Mouse (Mus musculus): ENCODE measurements around the gene Efhd1.

The Efhd1 gene

GRCm38 (mm10) chr1:87264134-87265006 lies at the start of gene Efhd1:
Efhd1 (plus strand) TSS chr1:87264363.
- in situ Hi-C loops (cut with MboI, MseI): no loop called here

DNA sequence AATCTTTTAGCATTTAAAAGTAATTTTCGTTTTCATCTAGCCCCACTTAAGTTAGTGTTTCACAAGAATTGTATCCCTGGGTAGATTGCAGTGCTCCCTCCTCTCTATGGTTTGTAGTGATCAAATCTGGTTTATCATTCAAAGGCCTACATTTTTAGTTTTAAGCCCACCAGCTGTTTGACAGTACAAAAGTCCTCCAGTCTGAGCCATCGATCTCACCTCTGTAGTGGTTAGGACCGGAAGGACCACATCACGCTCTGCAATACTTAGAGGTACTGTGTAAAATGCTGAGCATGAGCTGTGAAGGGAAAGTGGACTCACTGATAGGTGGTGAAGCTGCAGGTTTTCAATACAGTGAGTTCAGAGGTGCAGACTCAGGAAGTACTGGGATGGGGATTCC lies 49.4 kb upstream of the Efhd1 start:
- in situ Hi-C loops (cut with MboI, MseI): no loop called here

DNA sequence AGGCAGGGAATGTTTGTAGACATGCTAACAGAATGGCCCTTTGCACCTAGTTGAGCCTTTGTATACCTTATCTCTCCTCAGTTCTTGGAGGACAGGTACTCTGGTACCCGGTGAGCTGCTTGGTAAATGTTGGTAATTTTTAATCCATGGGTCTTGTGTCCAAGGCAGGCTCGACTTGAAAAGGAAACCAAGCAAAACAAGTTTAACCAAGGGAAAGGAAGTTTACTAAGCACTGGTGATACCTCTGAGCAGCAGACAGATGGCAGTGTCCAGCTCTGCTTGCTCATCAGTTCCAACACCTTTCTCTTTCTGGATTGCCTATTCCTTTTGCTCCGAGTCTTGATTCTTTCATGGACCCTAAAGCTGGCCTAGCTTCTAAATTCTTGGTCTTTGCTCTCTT lies 46.2 kb upstream of the Efhd1 start:
- in situ Hi-C loops (cut with MboI, MseI): no loop called here

GRCm38 (mm10) chr1:87225739-87226138 lies 38.4 kb upstream of the Efhd1 start:
- in situ Hi-C loops (cut with MboI, MseI): no loop called here

DNA sequence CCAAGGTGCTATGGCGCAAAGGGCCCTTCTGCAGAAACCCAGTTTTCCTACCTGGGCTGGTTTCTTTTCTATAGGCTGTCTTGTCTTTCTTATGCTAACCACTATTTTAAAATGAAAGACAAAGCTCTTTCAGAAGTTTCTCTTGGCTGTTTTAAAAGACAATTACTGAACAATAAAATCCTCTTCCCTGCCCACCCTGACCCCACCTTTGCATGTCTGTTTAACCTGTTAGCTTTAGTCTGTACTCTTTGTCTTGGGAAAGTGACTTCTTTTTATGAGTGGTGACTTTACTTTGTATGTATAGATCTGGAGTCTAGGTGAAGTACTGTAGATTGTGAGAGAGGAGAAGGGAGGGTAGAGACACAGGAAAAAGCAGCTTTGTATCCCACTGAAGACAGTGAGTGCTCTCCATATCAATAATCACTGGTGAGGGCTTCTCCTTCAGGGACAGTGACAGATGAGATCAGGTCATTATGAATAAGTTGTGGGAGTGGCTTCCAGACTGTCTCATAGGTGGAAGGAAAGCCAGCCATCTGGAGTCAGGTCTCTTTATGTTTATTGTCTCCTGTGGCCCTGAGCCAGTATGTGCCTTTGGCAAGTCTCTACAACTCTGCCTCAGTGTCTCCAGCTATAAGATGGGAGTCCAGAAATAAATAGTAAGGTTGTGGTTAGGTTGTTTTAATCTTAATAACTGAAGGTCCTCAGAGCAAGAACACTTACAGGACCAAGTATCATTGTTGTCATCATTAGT lies 37.6 kb upstream of the Efhd1 start:
- in situ Hi-C loops (cut with MboI, MseI): no loop called here

DNA sequence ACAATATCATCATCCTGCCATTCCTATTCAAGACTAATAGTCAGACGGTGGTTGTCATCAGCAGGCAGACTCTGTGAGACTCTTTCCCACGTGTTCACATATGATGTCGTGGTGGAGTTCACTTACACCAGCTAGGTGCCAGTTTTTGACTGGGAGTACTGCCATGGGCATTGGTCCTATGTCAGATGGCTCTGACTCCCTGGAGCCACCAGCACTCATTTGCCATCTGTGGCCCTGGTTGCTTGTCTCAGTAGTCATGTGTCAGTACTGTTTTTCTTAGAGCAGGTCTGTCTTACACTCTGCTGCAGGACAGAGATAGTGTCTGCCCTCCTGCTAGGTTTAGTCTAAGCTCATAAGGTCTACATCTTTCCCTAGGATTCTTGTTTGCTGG lies 37.0 kb upstream of the Efhd1 start:
- in situ Hi-C loops (cut with MboI, MseI): no loop called here

- in situ Hi-C loops (cut with MboI, MseI): no loop called here
Observed at GRCm38 (mm10) chr1:87230606-87231005, 33.6 kb upstream of the Efhd1 start.

DNA sequence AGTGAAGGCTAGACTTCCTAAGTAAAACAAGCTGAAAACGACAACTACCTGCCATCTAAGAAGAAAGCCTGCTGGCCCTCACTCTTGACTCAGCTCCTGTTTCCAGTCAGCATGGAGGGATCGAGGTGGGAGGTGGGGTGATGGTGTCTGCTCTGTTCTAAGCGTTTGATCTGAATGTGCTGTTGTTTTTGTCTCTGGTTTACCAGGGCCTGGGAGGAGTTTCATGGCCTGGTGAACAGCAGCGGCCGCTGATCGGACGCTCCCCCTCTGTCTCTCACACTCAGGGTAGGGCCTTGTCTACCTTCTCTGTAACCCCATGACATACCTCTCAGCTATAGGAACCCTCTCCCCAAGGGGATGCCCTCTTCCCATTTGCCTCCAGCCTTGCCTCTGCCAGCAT lies 32.0 kb upstream of the Efhd1 start:
- in situ Hi-C loops (cut with MboI, MseI): no loop called here

- in situ Hi-C loops (cut with MboI, MseI): no loop called here
Observed at GRCm38 (mm10) chr1:87239056-87239455, 25.1 kb upstream of the Efhd1 start.

DNA sequence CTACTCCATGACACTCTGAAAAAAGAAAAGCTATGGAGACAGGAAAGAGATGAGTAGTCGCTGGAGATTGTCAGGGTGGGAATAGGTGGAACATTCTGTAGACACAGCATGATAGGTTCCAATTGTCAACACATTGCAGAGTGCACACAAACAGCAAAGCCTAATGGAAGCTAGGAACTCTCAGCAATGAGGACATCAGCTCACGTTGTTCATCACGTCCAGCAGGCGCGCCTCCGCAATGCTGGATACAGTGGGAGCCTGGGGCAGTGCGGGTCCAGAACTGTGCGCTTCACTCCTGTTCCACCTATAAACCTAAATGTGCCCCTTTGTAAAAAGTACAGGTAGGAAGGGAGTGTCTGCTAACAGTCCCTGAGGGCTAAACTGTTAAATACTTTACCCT lies 21.1 kb upstream of the Efhd1 start:
- in situ Hi-C loops (cut with MboI, MseI): loop anchor here (10.0 kb wide), 1 partner anchor 172 kb away; no protein-coding TSS in a partner anchor

GRCm38 (mm10) chr1:87245430-87245829 lies 18.7 kb upstream of the Efhd1 start:
- in situ Hi-C loops (cut with MboI, MseI): loop anchor here (10.0 kb wide), 1 partner anchor 169 kb away; no protein-coding TSS in a partner anchor

DNA sequence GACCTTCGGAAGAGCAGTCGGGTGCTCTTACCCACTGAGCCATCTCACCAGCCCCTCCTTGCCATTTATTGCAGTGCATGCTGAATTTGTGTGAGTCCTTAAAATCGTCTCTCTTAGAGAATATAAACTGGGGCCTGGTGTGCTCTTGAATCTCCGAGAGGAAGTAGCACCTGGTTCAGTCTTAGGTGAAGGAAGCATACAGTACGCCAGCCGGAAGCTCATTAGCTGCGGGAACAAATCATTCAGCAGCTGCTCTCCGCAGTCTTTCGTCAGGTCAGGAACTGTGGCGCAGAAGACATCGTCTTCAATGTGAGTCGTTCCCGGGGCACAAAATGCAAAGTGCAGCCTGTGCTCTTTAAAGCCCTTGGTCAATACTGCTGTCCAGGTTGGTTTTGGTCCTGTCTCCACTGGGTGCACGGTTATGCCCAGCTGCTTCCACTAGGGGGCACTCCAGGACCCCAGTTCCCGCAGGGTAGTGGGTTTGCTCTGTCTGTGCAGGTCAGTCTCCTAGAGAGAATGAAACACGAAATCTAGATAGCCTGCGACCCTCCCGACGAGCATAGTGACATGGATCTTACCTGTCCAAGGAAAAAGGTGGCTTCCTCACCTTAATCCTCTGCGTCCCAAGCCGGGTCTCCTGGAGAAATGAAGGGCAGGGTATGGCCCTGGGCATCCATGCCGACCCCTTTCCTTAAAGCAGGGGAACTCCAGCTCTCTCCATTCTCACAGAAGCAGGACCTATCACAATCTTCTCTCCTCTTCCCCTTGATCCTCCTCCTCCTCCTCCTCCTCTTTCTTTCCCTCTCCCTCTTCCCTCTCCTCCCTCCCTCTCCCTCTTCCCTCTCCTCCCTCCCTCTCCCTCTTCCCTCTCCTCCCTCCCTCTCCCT lies 18.0 kb upstream of the Efhd1 start:
- in situ Hi-C loops (cut with MboI, MseI): loop anchor here (10.0 kb wide), 1 partner anchor 169 kb away; no protein-coding TSS in a partner anchor

DNA sequence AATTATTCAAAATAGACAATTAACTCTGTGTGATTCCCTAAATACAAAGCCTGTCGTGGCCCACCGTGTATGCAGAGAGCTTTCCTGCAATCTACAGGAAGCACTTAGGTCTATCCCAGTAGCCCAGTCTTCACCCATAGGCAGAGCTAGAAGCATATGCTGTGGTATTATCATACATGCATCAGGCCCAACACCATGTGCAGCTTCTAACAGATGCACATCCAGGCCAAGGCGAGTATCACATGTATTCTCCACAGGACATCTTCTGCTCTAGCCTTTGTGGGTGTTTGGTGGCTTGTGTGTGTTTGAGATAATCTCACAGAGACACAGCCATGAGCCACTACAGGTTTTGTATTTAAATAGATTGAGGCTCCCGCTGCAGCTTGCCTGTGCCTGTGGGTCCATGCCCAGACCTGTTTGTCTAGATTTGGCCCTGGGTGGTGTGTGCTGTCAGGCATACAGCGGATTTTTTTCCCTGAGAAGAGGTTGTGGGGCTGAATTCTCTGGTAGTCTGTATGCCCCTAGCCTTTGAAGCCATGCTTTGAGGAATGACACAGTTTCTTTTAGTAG lies 12.0 kb upstream of the Efhd1 start:
- in situ Hi-C loops (cut with MboI, MseI): no loop called here

DNA sequence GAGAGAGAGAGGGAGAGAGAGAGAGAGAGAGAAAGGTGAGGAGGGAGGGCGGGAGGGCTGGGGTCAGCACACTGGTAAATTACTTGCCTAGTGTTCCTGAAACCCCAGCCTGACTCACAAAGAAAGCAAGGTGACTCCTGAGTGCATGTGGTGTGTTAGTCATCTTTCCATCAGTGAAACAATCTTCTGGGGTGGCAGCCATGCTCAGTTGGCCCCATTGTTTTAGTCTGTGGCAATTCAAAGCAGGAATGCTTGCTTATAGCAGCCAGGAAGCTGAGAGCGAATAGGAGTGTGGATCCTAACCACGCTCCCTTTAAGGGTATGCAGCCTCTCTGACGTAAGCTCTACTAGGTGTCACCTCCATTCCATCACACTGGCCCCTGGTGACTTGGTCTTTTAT lies 9.0 kb upstream of the Efhd1 start:
- in situ Hi-C loops (cut with MboI, MseI): loop anchor here (5.0 kb wide), 1 partner anchor 62 kb away; no protein-coding TSS in a partner anchor

DNA sequence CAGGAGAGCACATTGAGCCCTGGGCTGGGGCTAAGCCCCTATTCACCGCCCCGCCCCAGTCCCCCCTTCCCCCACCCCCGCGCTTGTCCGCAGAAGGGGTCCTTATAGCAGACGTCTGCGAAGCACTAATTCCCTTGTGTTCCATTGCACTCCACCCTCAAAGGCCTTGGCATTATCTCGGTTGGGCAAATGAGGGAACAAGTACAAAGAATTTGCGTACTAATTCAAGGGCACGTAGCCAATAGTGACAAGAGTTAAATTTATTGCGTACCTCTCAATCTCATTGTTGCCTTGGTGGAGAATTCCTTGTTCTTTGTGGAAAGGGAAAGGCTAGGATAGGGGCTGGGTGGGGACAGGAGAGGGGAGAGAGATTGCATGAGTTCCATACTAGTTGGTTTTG lies 6.5 kb upstream of the Efhd1 start:
- in situ Hi-C loops (cut with MboI, MseI): loop anchor here (5.0 kb wide), 1 partner anchor 60 kb away; no protein-coding TSS in a partner anchor

- in situ Hi-C loops (cut with MboI, MseI): loop anchor here (5.0 kb wide), 1 partner anchor 59 kb away; no protein-coding TSS in a partner anchor
Observed at GRCm38 (mm10) chr1:87258484-87258883, 5.7 kb upstream of the Efhd1 start.

- in situ Hi-C loops (cut with MboI, MseI): loop anchor here (5.0 kb wide), 1 partner anchor 58 kb away; no protein-coding TSS in a partner anchor
Observed at GRCm38 (mm10) chr1:87259316-87259715, 4.8 kb upstream of the Efhd1 start.

DNA sequence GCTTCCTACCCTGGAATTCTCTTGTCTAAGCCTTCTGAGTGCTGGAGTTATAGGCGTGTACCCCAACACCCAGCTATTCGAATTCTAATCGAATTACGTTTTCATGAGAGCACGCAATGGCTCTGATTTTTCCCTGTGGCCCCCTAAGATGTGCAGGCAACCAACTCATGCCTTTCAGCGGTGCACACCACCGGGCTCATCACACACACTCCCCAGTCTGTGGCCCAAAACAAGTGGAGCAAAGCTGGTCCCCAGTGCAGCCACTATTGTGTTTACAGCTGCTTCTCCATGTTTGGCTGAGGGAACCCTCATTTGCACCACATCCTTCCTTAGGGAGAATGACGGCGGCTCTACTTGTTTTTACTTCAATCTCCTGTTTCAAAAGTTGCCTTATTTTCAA lies 906 bp upstream of the Efhd1 start:
- in situ Hi-C loops (cut with MboI, MseI): no loop called here

GRCm38 (mm10) chr1:87263796-87264133 lies 398 bp upstream of the Efhd1 start:
- in situ Hi-C loops (cut with MboI, MseI): no loop called here

GRCm38 (mm10) chr1:87265200-87265599 lies 1.0 kb downstream of the Efhd1 start:
- in situ Hi-C loops (cut with MboI, MseI): no loop called here

Data from T-helper 1 cell (primary cell).